Mouse (Mus musculus): ENCODE measurements around the gene Cbx7. TPM values are rescaled to one million over a fixed set of nuclear protein-coding genes. Genes with fewer than 3 reads are reported as not detected.

Gene Cbx7
- total and polyA plus RNA-seq, 3 experiments: 2.9 to 11.1 TPM; not detected in 1

GRCm38 (mm10) chr15:79894343-79894742, 76.6 kb downstream of the Cbx7 start:
- Histone ChIP-seq H3K9me3 (replicated peaks; ENCODE audit: insufficient read depth, low read length) (no peaks in the 10 kb centered on the region), H3K27me3 (ENCODE audit: control insufficient read depth in 1 of 2, insufficient read depth in 2 of 2, low read length in 2 of 2) (no peaks in the 10 kb centered on the region), H3K79me2 (ENCODE audit: control insufficient read depth, insufficient read depth, low read length, poor library complexity) (peaks cover 5% of the 10 kb centered on the region), H3K4me3 (ENCODE audit: control insufficient read depth in 1 of 2, insufficient read depth in 1 of 2, low read depth in 2 of 2, low read length in 2 of 2) (peak overlapping the region; percentile 5 to 31; a peak in 2 of 4 replicates), H3K27ac (ENCODE audit: control insufficient read depth, low read depth, low read length) (peak overlapping the region; percentile 51), H3K36me3 (ENCODE audit: control insufficient read depth in 1 of 2, insufficient read depth in 2 of 2, low read length in 2 of 2) (peaks cover 2 to 14% of the 10 kb centered on the region in 2 experiments; a peak in 2 of 4 replicates), H3K4me1 (ENCODE audit: control insufficient read depth in 1 of 2, insufficient read depth in 2 of 2, low read length in 2 of 2) (peaks cover 4 to 17% of the 10 kb centered on the region in 2 experiments), H3K9ac (ENCODE audit: control insufficient read depth, low read depth, low read length, poor library complexity, severe bottlenecking) (peak overlapping the region; percentile 45)
- DNase-seq (ENCODE audit: low read depth, low spot score): no peak
- TF ChIP-seq NELFE (IDR thresholded peaks at IDR 0.05; ENCODE audit: low read depth, low read length) (no peak), MXI1 (IDR thresholded peaks at IDR 0.05; ENCODE audit: low read depth, low read length) (no peak), MAZ (IDR thresholded peaks at IDR 0.05; ENCODE audit: low read depth, low read length) (no peak), ETS1 (IDR thresholded peaks at IDR 0.05; ENCODE audit: low read depth, low read length) (no peak), UBTF (IDR thresholded peaks at IDR 0.05; ENCODE audit: borderline replicate concordance, insufficient read depth, low read depth, low read length) (no peak), GATA1 (IDR thresholded peaks at IDR 0.05; ENCODE audit: low read depth, low read length) (no peak), HCFC1 (IDR thresholded peaks at IDR 0.05; ENCODE audit: low read depth, low read length) (no peak), BHLHE40 (IDR thresholded peaks at IDR 0.05; ENCODE audit: borderline replicate concordance, low read depth, low read length) (no peak)

DNA sequence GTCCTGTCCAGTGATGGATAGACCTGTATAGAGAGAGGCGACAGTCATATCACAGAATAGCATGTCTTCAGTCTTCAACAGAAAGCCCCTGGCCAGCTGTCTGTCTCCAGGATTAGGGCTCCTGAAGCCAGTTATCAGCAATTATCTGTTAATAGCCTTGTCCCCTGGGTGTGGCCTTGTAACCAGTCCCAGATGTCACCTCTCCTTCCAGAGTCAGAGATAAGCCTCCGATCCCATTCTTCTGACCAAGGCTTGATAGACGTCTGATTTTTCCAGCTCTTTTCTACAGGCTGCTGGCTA, 77.1 kb downstream of the Cbx7 start:
- peaks cover 4 to 17% of the 10 kb centered on the region in 2 experiments for H3K4me1 ChIP-seq (ENCODE audit: control insufficient read depth in 1 of 2, insufficient read depth in 2 of 2, low read length in 2 of 2)
- H3K9me3 ChIP-seq (replicated peaks; ENCODE audit: insufficient read depth, low read length): no peaks in the 10 kb centered on the region
- peaks cover 2 to 14% of the 10 kb centered on the region in 2 experiments; a peak in 2 of 4 replicates for H3K36me3 ChIP-seq (ENCODE audit: control insufficient read depth in 1 of 2, insufficient read depth in 2 of 2, low read length in 2 of 2)
- peak overlapping the region; percentile 32 for H3K9ac ChIP-seq (ENCODE audit: control insufficient read depth, low read depth, low read length, poor library complexity, severe bottlenecking)
- H3K27me3 ChIP-seq (ENCODE audit: control insufficient read depth in 1 of 2, insufficient read depth in 2 of 2, low read length in 2 of 2): no peaks in the 10 kb centered on the region
- DNase-seq (ENCODE audit: low read depth, low spot score): no peak
- H3K4me3 ChIP-seq (ENCODE audit: control insufficient read depth in 1 of 2, insufficient read depth in 1 of 2, low read depth in 2 of 2, low read length in 2 of 2): peak overlapping the region; percentile 67 to 96
- H3K27ac ChIP-seq (ENCODE audit: control insufficient read depth, low read depth, low read length): no peak overlapping the region
- H3K79me2 ChIP-seq (ENCODE audit: control insufficient read depth, insufficient read depth, low read length, poor library complexity): peaks cover 5% of the 10 kb centered on the region
- TF ChIP-seq CHD1 (IDR thresholded peaks at IDR 0.05; ENCODE audit: low read depth, low read length): no peak
- peak; percentile 55 to 64; a peak in 3 of 4 replicates for TF ChIP-seq EP300 (IDR thresholded peaks at IDR 0.05; ENCODE audit: low read depth in 1 of 2, low read length in 2 of 2)
- TF ChIP-seq MAFK (IDR thresholded peaks at IDR 0.05; ENCODE audit: borderline replicate concordance, low read depth, low read length): no peak
- TF ChIP-seq TCF12 (IDR thresholded peaks at IDR 0.05; ENCODE audit: low read depth, low read length): peak; percentile 58
- TF ChIP-seq MYC (IDR thresholded peaks at IDR 0.05; ENCODE audit: low read depth, low read length): no peak
- no peak for TF ChIP-seq CTCF (IDR thresholded peaks at IDR 0.05 in 2 of 3, conservative IDR thresholded peaks at IDR 0.05 in 1 of 3; ENCODE audit: control insufficient read depth in 1 of 3, insufficient read depth in 1 of 3, low read depth in 2 of 3, low read length in 3 of 3, poor library complexity in 1 of 3, severe bottlenecking in 1 of 3)
- no peak for TF ChIP-seq GABPA (IDR thresholded peaks at IDR 0.05; ENCODE audit: low read depth, low read length)
- peak; percentile 53 for TF ChIP-seq ETS1 (IDR thresholded peaks at IDR 0.05; ENCODE audit: low read depth, low read length)
- no peak for TF ChIP-seq RAD21 (IDR thresholded peaks at IDR 0.05; ENCODE audit: low read depth, low read length)
- TF ChIP-seq GATA1 (IDR thresholded peaks at IDR 0.05; ENCODE audit: low read depth, low read length): peak; percentile 68

All from MEL (cell line).